Mouse (Mus musculus) mouse embryonic stem cell (cell line): ENCODE data around the gene Dgcr2.

ENCODE experiments used
- in situ Hi-C, 2 experiments: fragments of 300-500 bp; cut with MboI; formaldehyde crosslinking; loops; 1 replicate in 1 of 2; 3 replicates in 1 of 2; pipeline ENCODE4 v1.14.3; 2019 to 2020; ENCODE audit warnings: low sequenced_read_pairs in 2 of 2, low pct_unique_long_range_greater_than_20kb in 1 of 2, mixed read lengths in 1 of 2; ENCODE audit not compliant: unreplicated experiment in 1 of 2

Dgcr2 gene

GRCm38 (mm10) chr16:17920586-17920985, 22.2 kb upstream of the Dgcr2 start:
- in situ Hi-C loops, result no loop called here

- in situ Hi-C loops, result loop anchor here (10.0 kb wide), 2 partner anchors 120 to 300 kb away; partner anchors contain the start of gene Ccdc188 (in 1 of the 2)
Observed at GRCm38 (mm10) chr16:17914307-17915249, 16.2 kb upstream of the Dgcr2 start, which contains the start of gene Gsc2. Gsc2 (minus strand) TSS chr16:17915059.

GRCm38 (mm10) chr16:17911052-17911595, 12.8 kb upstream of the Dgcr2 start, which contains the start of gene Ess2:
Ess2 (minus strand) TSS chr16:17911348.
- in situ Hi-C loops, result loop anchor here (10.0 kb wide), 2 partner anchors 124 to 304 kb away; partner anchors contain the start of gene Ccdc188 (in 1 of the 2)

- in situ Hi-C loops, result no loop called here
Observed at GRCm38 (mm10) chr16:17896091-17896490, 2.3 kb downstream of the Dgcr2 start.

- in situ Hi-C loops, result no loop called here
Observed at GRCm38 (mm10) chr16:17893923-17894322, 4.4 kb downstream of the Dgcr2 start, which contains the start of gene Tssk1. Tssk1 (plus strand) TSS chr16:17894223.

- in situ Hi-C loops, result no loop called here
Observed at GRCm38 (mm10) chr16:17892606-17893005, 5.8 kb downstream of the Dgcr2 start.

GRCm38 (mm10) chr16:17891567-17891959, 6.8 kb downstream of the Dgcr2 start, which contains the start of gene Gm20518:
Gm20518 (minus strand) TSS chr16:17891671.
- in situ Hi-C loops, result no loop called here

GRCm38 (mm10) chr16:17890917-17891566, 7.3 kb downstream of the Dgcr2 start:
- in situ Hi-C loops, result no loop called here

GRCm38 (mm10) chr16:17890342-17890727, 8.0 kb downstream of the Dgcr2 start:
- in situ Hi-C loops, result no loop called here

- in situ Hi-C loops, result no loop called here
Observed at GRCm38 (mm10) chr16:17889689-17890341, 8.5 kb downstream of the Dgcr2 start.

- in situ Hi-C loops, result no loop called here
Observed at GRCm38 (mm10) chr16:17884116-17884515, 14.2 kb downstream of the Dgcr2 start.

GRCm38 (mm10) chr16:17882196-17882595, 16.2 kb downstream of the Dgcr2 start:
- in situ Hi-C loops, result no loop called here

GRCm38 (mm10) chr16:17879571-17879970, 18.8 kb downstream of the Dgcr2 start:
- in situ Hi-C loops, result no loop called here

- in situ Hi-C loops, result no loop called here
Observed at GRCm38 (mm10) chr16:17876096-17876495, 22.3 kb downstream of the Dgcr2 start.

GRCm38 (mm10) chr16:17875174-17875573, 23.2 kb downstream of the Dgcr2 start:
- in situ Hi-C loops, result no loop called here

GRCm38 (mm10) chr16:17872995-17873394, 25.4 kb downstream of the Dgcr2 start:
- in situ Hi-C loops, result no loop called here

GRCm38 (mm10) chr16:17871248-17871647, 27.1 kb downstream of the Dgcr2 start:
- in situ Hi-C loops, result no loop called here

- in situ Hi-C loops, result no loop called here
Observed at GRCm38 (mm10) chr16:17865770-17866169, 32.6 kb downstream of the Dgcr2 start.
